Mouse (Mus musculus) cerebellum, postnatal 10 days (tissue): ENCODE data around the gene Adcy6.

ENCODE experiments used
- DNase-seq, 2 experiments: peaks; one replicate each; pipeline ENCODE4 v3.0.0; 2021; ENCODE audit warnings: mixed read lengths in 2 of 2

Adcy6 gene

DNA sequence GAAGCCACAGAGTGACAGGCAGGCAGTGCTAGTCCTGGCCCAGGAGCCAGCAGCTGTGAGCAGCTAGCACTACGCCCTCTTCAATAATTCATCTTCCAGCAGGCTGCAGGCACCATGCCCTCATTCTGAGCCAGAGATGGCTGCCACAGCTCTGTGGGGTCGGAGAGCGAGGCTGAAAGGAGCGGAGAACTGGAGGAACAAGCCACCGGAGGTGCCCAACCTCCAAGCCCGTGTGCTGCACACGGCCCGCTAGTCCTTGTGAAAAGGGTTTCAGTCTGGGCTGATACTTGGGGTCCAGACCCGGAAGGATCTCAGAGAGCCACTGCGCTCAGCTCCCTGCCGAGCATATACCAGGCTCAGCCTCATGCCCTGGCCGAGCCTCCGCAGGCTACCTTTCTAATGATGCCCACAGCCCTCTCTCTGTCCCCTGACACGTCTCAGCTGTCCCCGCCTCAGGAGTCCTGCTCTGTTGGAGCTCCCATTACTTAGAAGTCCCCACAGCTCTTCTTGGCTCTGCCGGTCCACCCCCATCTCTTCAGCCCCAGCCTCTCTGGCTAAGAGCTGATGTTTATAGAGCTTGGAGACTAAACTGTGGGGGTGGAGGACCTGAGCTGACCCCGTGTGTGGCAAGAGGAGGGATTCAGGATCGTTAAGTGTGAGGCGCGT, 18.8 kb upstream of the Adcy6 start:
- peak; percentile 64 to 65 for DNase-seq

DNA sequence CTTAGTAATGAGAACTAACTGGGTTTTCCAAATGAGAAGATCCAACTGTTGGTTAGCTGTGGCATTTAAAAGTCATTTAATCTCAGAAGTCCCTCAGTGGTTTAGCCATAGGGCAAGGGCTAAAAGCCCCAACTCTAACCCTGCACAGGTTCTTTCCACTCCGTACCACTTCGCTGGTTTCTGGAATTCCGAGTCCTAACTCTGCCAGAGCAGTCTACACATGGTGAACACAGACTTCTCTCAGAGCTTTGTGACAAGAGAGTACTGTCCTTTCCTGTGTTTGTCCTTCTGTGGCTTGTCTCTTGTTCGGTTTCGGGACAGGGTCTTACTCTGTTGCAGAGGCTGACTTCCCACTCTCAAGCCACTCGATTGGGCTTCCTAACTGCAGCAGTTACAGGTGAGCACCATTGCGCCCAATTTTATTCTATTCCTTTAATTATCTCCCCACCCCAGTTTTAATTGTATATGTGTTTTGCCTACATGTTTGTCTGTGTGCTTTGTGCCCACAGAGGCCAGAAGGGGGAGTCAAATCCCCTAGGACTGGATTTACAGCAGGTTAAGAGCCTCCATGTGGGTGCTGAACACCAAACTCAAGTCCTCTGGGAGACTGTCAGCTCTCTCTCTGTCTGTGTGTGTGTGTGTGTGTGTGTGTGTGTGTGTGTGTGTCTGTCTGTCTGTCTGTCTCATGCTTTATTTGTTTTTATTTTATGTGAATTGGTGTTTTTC, 16.8 kb upstream of the Adcy6 start:
- no peak for DNase-seq

DNA sequence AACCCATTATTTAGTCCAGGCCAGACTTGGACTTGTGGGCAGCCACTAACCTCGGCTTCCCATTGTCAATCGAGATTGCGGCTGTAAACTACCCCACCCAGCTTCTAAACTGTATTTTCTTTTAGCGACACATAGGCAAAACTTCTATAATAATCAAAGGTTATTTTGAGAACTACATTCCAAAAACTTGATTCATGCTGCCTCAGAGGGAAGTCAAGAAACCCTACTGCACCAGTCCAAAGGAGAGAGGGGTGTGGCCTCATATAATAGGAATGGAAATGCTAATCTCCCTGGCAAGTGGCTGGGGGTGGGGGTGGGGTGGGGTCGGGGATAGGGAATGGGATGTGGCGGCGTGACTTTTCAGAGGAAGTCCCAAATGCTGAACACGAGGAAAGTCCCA, 16.2 kb upstream of the Adcy6 start:
- no peak for DNase-seq

DNA sequence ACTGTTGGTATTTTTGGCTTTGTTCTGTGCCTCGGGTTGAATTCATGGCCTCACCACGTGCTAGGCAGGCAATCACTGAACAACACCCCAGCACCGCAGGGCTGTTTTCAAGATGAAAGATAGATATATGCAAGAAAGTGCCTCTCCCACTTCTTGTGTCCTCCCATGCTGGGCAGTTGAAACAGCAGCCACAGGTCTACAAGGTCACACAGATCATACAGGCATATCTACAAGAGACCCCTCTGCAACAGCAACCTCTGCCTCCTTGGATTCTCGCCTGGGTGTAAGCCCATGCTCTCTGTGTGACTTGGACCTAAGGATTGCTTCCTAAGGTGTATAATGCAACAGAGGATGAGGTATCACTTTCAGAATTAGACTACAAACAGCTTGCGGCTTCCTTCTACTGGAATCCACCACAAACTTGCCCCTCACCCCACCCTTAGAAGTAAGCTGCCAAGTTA, 13.5 kb upstream of the Adcy6 start:
- no peak for DNase-seq

DNA sequence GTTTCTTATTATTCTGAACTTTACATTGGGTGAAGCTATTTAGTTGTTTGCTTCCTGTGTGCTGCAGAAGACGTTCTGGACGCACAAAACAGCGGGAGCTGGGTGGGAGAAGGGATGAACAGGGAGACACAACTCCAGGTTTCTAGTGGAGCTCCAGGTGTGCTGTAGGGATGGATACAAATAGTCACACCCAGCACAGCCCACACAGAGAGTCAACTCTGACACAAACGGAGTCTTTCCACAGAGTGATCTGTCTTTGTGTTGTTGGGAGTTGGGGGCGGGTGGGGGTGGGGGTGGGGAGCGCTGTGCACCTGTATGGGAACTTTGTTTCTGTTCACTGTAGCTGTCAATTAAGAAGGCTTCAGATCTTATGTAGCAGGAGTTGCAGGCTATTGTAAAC, 12.8 kb upstream of the Adcy6 start:
- DNase-seq, result no peak

DNA sequence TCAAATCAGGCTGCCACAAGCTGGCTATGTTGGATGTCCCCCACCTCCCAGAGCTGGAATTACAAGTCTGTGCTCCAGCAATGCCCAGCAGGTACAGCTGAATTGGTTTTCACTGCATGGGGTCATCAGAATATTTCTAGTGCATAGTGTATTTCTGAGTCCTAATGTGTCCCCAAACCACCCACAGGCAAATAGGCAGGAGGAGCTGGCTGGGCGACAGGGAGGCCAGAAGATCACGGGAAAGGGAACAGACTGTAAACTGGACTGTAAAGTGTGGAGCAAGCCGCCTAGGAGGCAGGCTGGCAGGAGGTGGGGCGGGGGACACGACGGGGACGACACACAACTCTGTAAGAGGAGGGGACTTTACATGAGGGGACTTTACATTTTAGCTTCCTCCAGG, 12.3 kb upstream of the Adcy6 start:
- no peak for DNase-seq

DNA sequence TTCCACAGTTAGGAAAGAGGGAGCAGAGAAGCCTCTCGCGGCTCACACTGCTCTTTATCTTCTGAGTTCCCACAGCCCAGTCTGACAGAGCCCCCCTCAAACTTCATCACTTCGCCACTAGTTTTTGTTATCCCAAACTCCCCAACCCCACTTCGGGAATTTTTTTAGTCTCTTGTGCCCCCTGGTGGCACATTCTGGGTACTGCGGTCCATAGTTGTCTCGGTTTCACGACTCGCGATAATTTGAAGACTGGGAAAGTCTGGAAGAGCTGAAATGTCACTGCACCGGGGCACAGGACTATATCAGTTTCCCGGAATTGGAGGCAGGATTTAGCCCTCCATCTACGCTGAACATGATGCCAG, 7.3 kb upstream of the Adcy6 start:
- DNase-seq, result peak; percentile 84 to 88

DNA sequence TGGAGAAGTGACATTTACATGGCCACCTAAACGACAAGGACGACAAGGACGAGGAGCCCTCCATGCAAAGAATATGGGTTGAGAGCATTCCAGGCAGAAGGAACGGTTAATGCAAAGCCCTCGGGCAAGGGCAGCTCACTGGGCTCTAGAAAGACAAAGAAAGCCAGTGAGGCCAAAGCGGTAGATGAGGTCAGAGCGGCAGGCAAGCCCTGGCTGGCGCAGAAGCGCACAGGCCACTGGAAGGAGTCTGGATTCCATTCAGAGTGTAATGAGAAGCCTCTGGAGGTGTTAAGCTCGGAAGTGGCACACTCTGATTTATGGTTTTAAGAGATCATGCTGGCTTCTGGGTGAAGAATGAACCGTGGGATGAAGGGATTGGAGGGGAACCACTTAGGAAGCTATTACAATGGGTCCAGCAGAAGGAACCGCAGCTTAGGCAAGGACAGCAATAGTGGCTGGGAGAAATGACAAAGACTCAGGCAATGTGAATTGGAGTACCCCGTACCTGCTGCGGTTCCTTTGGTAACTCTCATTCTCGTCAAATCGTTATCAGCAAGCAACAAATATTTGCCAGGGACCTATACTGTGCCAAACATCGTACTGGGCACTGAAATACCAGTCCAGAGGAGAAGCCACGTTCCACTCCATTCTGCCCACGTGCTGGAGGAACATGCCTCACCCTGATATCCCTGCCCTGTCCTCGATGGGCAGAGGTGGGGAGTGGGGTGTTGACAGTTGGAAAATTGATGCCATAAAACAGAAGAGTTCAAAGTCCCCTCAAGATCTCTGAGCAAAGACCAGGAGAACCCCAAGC, 6.7 kb upstream of the Adcy6 start:
- DNase-seq, result no peak

DNA sequence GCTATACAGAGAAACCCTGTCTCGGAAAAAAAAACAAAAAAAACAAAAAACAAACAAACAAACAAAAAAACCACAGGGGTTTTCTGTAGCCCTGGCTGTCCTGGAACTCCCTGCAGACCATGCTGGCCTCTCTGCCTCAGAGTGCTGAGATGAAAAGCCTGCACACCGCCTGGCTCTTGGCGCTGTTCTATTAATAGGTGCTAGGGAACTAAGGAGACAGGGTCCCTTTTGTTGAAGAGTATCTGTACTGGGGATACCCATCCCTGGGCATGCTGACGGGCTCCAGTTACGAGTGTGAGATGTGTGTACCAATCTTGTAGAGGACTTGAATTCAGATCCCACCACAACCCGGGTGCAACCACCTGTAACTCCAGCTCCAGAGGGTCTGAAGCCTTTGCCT, 5.9 kb upstream of the Adcy6 start:
- no peak for DNase-seq

DNA sequence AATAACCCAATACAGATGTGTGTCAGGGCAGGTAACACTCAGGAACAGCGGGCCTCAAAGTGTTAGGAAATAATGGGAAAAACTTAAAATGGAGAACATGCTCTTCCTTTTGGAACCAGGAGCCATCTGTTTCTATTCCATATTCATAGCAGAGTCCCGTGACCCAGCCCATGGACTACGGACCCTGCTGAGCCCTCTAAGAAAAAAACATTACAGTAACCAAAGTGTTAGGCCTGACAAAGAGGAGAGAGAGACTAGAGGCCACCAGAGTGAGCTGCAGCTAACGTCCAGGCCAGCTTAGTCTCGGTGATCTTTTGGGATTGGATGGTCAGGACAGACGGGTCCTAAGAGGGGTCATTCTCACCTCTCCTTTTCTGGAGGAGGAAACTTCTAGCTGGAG, 5.1 kb upstream of the Adcy6 start:
- no peak for DNase-seq

DNA sequence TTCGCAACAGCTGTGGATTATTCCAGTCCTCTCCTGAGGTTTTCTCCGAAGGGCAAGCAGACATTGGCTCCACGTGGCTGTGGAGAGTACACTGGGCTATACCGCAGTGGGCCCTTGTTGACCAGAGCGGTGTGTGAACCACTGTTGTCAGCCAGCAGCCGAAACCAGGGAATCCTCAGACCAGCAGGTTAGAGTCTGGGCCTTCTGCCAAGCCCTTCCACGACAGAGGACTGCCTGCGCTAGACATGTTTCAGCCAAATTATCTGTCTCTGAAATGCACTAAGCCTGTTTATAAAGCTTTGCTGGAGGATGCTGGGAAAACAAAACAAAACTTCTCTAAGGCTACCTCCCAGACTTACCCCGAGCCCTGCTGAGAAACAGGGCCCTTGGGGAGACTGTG, 4.7 kb upstream of the Adcy6 start:
- DNase-seq, result peak; percentile 84 to 86

DNA sequence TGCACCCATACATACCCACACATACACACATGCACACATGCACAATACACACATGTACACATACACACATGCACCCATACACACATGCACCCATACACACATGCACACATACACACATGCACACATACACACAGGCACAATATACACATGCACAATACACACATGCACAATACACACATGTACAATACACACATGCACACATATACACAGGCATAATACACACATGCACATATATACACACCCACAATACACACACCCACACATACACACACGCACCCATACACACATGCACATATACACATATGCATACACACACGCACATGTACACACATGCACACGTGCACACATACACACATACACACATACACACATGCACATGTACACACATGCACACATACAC, 2.4 kb upstream of the Adcy6 start:
- no peak for DNase-seq

DNA sequence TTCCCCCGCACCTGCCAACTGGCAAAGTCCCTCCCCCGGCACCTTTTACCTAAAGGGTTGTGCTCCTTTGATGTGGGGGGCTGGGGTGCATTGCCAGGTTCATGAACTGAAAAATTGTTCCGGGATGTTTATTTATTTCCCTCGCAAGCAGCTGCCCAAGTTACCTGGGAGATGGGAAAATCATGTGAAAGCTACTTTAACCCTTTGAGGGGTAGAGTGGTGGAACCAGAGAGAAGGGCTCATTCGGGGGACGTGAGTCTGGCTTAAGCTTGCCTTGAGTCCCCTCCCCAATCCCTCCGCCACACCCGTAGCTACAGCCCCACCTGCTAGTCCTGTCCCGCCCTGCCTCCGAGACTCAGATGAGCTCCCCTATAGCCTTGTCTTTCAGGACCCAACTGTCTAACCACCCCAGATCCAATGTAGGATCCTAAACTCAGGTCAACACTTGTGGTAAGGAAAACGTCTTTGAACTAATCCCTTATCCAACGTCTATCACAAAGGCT, 306 bp upstream of the Adcy6 start:
- no peak for DNase-seq

DNA sequence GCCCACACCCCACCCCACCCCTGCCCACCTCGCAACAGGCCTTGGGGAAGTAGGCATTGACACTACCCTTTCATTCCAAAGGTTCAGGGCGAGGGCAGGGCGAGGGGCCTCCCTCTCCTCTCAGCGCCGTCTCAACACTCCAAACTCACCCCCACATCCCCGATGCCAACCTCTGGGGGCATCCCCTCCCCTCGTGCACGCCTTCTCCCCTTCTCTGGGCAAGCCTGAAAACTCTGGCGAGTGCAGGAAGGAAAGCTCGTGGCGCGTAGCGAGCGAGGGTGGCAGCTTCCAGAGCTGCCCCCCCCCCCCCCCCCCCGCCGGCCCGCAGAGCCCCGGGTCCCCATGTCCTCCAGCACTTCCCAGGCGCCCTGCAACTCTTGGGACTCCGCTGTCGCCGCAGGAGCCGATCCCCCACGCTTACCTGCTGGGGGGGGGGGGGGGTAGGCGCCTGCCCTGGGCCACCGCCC, 1.1 kb downstream of the Adcy6 start:
- peak; percentile 45 to 46 for DNase-seq

DNA sequence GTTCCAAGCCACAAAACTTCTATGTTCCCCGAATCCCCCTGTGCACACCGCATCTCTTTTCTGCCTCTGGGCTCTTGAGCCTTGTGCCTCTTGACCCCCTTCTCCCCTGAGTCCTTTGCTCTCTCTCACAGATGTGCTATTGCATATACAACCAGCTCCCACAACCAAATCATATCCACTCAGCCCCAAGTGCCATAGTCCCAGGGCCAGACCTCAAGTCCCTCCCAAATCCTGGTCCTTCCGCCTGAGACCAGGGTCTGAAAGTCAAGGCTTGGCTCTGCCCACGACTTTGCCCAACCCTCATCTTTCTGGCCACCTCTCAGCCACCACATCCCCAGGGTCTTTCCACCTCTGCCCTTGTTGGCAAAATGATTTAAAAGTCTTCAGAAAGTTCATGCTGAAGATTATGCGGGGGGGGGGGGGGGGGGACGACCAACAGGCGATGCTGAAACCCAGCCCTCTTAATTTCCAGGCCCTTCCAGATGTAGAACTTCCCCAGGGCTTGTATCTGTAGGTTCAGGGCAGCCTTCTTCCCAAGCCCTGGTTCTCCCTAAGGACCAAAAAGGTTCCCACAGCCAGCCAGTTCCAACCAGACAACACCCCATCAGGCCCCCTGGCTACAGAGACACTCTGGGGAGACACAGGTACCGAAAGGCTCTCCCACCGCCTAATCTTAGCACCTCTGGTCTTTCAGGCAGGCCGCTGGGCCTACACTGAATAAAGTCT, 1.7 kb downstream of the Adcy6 start:
- no peak for DNase-seq

DNA sequence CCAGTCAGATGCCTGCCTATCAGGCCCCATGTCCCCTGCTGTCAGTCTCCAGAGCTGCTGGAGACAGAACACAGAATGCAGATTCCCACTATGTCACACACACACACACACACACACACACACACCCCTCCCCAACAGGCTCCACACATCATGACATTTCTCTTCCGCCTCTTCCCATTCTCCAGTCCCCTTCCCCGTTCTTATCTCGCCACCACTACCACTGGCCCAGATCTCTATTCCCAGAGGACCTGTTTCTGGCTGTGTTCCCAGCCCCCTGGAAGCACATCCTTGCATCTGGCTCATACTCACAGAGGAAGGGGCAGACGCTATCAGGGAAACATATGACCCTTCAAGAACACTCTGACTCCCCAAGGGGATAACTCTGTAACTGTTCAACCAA, 2.3 kb downstream of the Adcy6 start:
- DNase-seq, result no peak

DNA sequence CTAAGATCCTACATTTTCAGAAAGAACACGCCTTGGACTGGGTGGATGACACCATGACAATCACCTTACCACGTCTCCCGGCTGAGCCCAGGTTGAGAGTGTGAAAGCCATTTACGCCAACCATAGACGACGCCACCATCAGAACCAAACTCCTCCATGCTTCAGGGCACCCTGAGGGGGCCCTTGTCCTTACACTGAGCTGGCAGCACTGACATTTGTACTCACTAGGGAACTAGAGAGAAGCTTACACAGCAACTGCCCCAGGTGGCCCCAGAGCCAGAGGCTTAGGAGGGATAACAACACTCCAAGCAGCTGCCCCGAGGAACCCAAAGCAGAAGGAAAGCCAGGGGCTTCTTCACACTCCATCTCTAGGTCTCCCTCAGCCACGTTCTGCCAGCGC, 3.1 kb downstream of the Adcy6 start:
- DNase-seq, result no peak

DNA sequence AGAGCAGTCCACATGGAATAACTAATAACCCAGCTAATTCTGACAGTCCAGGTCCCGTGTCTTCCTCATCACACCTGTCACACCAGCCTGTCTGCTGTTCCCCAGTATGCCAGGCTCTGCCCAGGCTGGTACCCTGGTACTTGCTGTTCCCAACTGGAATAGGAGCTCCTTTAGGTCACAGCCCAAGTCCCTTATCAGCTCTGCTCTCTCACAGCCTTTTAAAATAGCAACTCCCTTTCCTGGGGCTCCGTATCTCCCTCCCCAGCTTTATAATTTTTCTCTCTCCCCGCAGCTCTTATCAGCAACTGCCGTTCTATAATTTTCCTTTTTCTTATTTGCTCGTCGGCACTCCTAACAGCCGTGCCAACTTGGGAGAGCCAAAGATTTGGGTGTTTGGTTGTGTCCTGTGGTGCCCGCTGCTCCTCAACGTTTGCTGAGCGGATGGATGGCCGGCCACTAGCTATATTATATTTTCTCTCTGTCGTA, 3.8 kb downstream of the Adcy6 start:
- no peak for DNase-seq

DNA sequence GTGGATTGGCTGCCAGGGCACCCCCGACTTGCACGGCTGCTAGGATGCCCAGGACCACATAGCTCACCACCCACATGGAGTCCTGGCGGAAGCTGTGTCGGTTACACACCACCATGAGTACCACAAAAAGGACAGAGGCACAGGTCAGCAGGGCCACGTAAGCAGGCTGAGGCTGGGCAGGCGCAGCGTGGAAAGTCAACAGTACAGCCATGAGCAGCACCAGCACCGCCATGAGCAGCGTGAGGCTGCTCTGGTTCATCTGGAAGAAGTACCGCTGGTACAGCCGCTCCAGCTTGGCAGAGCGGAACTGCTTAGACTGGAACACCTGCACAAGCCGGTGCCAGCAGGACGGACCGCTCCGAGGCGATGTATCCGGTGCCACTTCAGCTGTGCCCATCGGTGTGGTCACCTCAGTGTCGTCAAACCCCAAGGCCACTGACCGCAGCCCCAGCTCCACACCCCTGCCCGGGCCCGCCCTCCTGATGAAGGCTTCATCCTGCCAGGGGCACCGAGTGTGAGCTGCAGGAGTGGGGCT, 5.8 kb downstream of the Adcy6 start:
- DNase-seq, result no peak

DNA sequence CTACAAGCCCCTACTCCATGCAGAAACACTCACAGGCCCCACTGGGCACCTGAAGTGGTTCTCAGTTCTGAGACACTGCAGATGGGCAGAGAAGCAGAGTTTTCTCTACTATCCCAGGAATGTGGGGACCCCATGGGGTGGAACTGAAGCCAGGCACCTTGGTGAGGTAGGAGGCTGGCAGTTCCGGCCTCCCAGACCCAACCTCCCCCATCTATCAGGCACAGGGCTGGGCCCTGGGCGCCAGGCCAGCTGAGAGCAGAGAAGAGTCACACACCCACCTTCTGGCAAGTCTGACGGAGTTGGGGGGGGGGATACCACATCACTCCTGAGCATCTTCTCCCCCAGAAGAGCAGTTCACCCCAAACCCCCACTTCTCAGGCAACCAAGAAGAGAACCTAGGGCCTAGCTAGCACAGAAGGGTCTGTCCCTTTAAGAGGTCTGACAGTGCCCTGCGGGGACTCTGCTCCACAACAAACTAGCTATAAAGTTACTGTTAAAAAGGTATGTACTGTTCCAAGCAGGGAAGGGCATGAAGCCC, 6.9 kb downstream of the Adcy6 start:
- DNase-seq, result peak; percentile 26 to 43

DNA sequence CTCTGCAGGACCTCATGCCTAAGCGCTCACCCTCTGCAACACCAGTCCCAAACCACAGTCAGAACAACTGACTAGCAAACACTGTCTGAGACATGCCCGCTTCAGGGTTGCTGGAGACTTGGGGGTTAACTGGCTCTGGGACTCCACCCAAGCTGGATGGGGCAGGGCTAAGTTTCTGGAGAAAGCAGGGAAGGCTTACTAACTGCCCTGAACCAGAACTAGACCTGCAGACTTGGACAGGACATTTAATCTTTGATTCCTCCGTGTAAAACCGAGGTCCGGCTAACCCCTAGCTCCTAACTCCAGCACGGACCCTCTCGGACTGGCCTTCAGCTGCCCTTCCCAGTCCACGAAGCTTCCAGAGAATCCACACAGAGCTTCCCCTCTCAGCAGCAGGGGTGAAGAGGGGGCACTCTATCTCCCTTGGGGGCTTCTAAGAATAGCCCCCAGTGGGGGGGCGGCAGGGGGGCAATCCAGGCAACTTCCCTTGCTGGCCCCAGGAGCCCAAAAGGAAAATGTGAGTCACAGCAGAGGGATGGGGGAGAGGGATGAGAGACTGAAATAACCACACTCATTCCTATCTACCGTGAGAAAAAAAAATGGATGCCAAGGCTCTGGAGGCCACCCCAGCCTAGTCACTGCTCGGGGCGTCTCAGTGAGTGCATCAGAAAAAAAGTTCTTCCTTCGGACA, 7.5 kb downstream of the Adcy6 start:
- DNase-seq, result no peak

DNA sequence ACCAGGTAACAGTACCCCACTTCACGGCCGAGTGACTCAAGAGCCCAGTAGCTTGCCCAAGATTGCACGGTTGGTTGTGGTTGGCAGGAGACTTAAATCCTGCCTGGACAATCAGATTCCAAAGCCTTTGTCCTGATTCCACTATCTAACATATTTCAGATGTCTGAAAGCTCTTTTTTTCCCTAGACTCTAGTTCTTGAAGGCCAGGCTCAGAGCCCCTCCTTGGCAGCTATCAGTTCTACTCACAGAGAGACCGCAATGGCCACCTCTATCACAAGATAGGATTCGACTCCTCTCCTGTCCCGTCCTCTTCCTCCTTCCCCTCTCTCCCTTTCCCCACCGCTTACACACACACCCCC, 8.1 kb downstream of the Adcy6 start:
- DNase-seq, result no peak
